Mouse (Mus musculus) frontal cortex, postnatal 14 days (tissue): ENCODE results near the gene As3mt.
"Not testable (repeated sequence)": the region's sequence is repeated elsewhere in the genome, so short reads cannot be mapped to it uniquely, and the experiment has no call there.

Experiments
- DNase-seq, 2 experiments: peaks; one replicate each; pipeline ENCODE4 v3.0.0; 2022; ENCODE audit warnings: low spot score in 2 of 2

As3mt gene

GRCm38 (mm10) chr19:46699011-46699481 is 8.2 kb upstream of the As3mt start:
- DNase-seq = no peak

GRCm38 (mm10) chr19:46701156-46701555 is 6.1 kb upstream of the As3mt start:
- no peak for DNase-seq

GRCm38 (mm10) chr19:46705779-46706495 is 1.3 kb upstream of the As3mt start:
- DNase-seq = no peak

- DNase-seq = no peak
Observed at GRCm38 (mm10) chr19:46706540-46707295, 540 bp upstream of the As3mt start.

- no peak for DNase-seq
Observed at GRCm38 (mm10) chr19:46710614-46711013, 3.4 kb downstream of the As3mt start.

- no peak for DNase-seq
Observed at GRCm38 (mm10) chr19:46714234-46714633, 7.0 kb downstream of the As3mt start.

GRCm38 (mm10) chr19:46715016-46715415 is 7.8 kb downstream of the As3mt start:
- DNase-seq = no peak

GRCm38 (mm10) chr19:46718150-46718549 is 10.9 kb downstream of the As3mt start:
- DNase-seq = no peak

- no peak for DNase-seq
Observed at GRCm38 (mm10) chr19:46724411-46724810, 17.2 kb downstream of the As3mt start.

GRCm38 (mm10) chr19:46726142-46726541 is 18.9 kb downstream of the As3mt start:
- no peak for DNase-seq

- DNase-seq = no peak
Observed at GRCm38 (mm10) chr19:46727140-46727736, 20.0 kb downstream of the As3mt start.

GRCm38 (mm10) chr19:46727945-46728540 is 20.8 kb downstream of the As3mt start:
- DNase-seq = no peak

GRCm38 (mm10) chr19:46728909-46729308 is 21.7 kb downstream of the As3mt start:
- no peak for DNase-seq

GRCm38 (mm10) chr19:46731351-46731750 is 24.1 kb downstream of the As3mt start:
- DNase-seq = no peak

GRCm38 (mm10) chr19:46732673-46733072 is 25.4 kb downstream of the As3mt start:
- DNase-seq = not testable (repeated sequence)

- DNase-seq = no peak
Observed at GRCm38 (mm10) chr19:46733626-46734025, 26.4 kb downstream of the As3mt start.

GRCm38 (mm10) chr19:46735241-46735640 is 28.0 kb downstream of the As3mt start:
- no peak for DNase-seq

GRCm38 (mm10) chr19:46737106-46737505 is 29.8 kb downstream of the As3mt start:
- no peak for DNase-seq

- DNase-seq = peak in 1 of 2 experiments; percentile 64
Observed at GRCm38 (mm10) chr19:46740341-46741008, 33.2 kb downstream of the As3mt start.

GRCm38 (mm10) chr19:46741574-46741973 is 34.3 kb downstream of the As3mt start:
- DNase-seq = no peak

- no peak for DNase-seq
Observed at GRCm38 (mm10) chr19:46744681-46745080, 37.4 kb downstream of the As3mt start.

GRCm38 (mm10) chr19:46747799-46748198 is 40.5 kb downstream of the As3mt start:
- DNase-seq = no peak
